Mouse (Mus musculus): ENCODE results near the gene Tmod2. TPM values are rescaled to one million over a fixed set of nuclear protein-coding genes. Genes with fewer than 3 reads are reported as not detected.

The Tmod2 gene
- total RNA-seq, 2 experiments from 2014 or later, result 7.2 to 8.9 TPM

DNA sequence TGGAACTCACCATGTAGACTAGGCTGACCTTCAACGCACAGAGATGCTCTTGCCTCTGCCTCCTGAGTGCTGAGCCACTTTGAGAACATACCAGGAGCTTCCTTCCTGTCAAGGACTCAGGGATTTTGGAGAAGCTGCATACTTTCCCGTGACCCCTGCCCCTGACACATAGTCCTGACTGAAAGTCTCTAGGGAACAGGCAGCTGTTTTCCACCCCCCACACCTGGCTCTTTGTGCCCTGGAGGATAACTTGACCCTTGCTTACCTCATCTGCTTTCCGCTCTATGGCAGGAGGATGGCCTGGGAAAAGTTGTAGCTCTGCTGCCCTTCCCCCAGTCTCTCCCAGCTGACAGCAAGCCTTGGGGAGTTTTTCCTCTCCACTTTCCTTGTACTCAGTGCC, 93.4 kb downstream of the Tmod2 start:
- DNase-seq, result no peak
- intact Hi-C loops (cut with DNase I; ENCODE audit: low total_unique reads), result loop anchor here (5.0 kb wide), 1 partner anchor 65 kb away; no protein-coding TSS in a partner anchor

Other genes with a start within 250 kb of the Tmod2 start
- gene Mapk6, start 201.3 kb downstream of the Tmod2 start, total RNA-seq (2021), result 10 to 100 TPM; 26.8 to 33.9 TPM
- 10 to 100 TPM; 17.3 to 22.2 TPM for gene Leo1, start 169.8 kb downstream of the Tmod2 start, total RNA-seq (2021)
- gene Tmod3, start 51.7 kb downstream of the Tmod2 start, total RNA-seq (2021), result 10 to 100 TPM; 30.9 to 35.2 TPM
- gene Lysmd2, start 14.4 kb upstream of the Tmod2 start, total RNA-seq (2021), result 1 to 10 TPM; 5.9 to 8.7 TPM
- 1 to 10 TPM; 3.3 TPM for gene Scg3, start 72.7 kb upstream of the Tmod2 start, total RNA-seq (2021)
- 1 to 10 TPM; 2.9 to 3.7 TPM for gene Bmp5, start 164.0 kb upstream of the Tmod2 start, total RNA-seq (2021)

Measured in gastrocnemius, postnatal 14 days (tissue).